Mouse (Mus musculus) embryonic facial prominence, embryonic 11.5 days (tissue): Measurements from ENCODE around the gene Nbea. TPM values are rescaled to one million over a fixed set of nuclear protein-coding genes. Genes with fewer than 3 reads are reported as not detected.

Experiments used
- ATAC-seq: fragments of 200-750 bp; cut with Nextera tagmentation; replicated peaks from 2 replicates; pipeline ENCODE4 v1.8.0; 2017; ENCODE audit warnings: low read depth; ENCODE audit not compliant: insufficient number of reproducible peaks, low FRiP score, low TSS enrichment
- DNase-seq: peaks from one replicate; pipeline ENCODE4 v3.0.0-alpha.2; 2015; ENCODE audit warnings: low spot score
- H3K27ac ChIP-seq: fragments of 300-500 bp; sonication (generic); replicated peaks from 2 replicates; pipeline ENCODE4 v1.5.1; 2014; ENCODE audit warnings: mild to moderate bottlenecking, low read depth, low read length, control low read depth
- H3K27me3 ChIP-seq: fragments of 300-500 bp; sonication (generic); 2 replicates; pipeline ENCODE4 v1.6.1; 2014; ENCODE audit warnings: mild to moderate bottlenecking, low read length, moderate library complexity, mixed read lengths; ENCODE audit not compliant: control insufficient read depth, insufficient read depth
- H3K36me3 ChIP-seq: fragments of 300-500 bp; sonication (generic); replicated peaks from 2 replicates; pipeline ENCODE4 v1.6.1; 2014; ENCODE audit warnings: low read depth, mild to moderate bottlenecking, low read length, moderate library complexity, mixed read lengths; ENCODE audit not compliant: control insufficient read depth, insufficient read depth
- H3K4me1 ChIP-seq: fragments of 300-500 bp; sonication (generic); 2 replicates; pipeline ENCODE4 v1.6.1; 2014; ENCODE audit warnings: low read length, mixed read lengths; ENCODE audit not compliant: control insufficient read depth, insufficient read depth
- H3K4me2 ChIP-seq: fragments of 300-500 bp; sonication (generic); 2 replicates; pipeline ENCODE4 v1.6.1; 2014; ENCODE audit warnings: low read depth, mild to moderate bottlenecking, control low read depth, low read length, moderate library complexity
- H3K4me3 ChIP-seq: fragments of 300-500 bp; sonication (generic); 2 replicates; pipeline ENCODE4 v1.5.1; 2014; ENCODE audit warnings: low read depth, low read length, control low read depth
- H3K9ac ChIP-seq: fragments of 300-500 bp; sonication (generic); replicated peaks from 2 replicates; pipeline ENCODE4 v1.6.1; 2014; ENCODE audit warnings: mild to moderate bottlenecking, control low read depth, low read length
- H3K9me3 ChIP-seq: fragments of 300-500 bp; sonication (generic); replicated peaks from 2 replicates; pipeline ENCODE4 v1.6.1; 2016; ENCODE audit warnings: mild to moderate bottlenecking, low read length, inconsistent platforms, mixed read lengths; ENCODE audit not compliant: control insufficient read depth
- WGBS: fragments of 180-500 bp; shearing (Covaris S2); extraction: QIAGEN DNeasy Blood & Tissue Kit; methylation state at CpG from one replicate; pipeline ENCODE4 v1.1.7; 2014; 5-methylcytosine and 5-hydroxymethylcytosine counted together
- polyA plus RNA-seq: library from polyadenylated mRNA; unstranded; fragments of >200 nt; fragmentation: Nextera tagmentation; extraction: Ambion mirVana; gene quantifications from 2 replicates; pipeline ENCODE4 v1.2.1, GENCODE M21; 2014

Gene Nbea
- polyA plus RNA-seq, 1 experiment from 2014 or later, result 22.6 TPM

DNA sequence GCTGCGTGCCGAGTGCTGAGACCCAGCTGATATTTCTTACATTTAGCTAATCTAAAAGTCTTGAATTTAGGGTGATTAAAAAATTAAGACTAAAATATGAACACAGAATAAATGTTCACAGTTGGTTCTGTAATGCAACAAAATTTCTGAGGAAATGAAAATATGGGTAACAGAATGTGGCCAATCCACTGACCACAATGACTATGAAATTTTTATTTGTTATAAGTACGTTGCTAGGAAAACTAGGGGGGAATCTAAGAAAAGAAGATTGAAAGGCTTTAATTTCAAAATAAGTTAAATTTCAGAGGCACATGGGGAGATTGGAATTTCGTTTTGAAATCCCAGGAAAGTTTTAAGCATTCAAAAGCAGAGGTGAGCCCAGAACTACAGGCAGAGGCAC, 392.9 kb downstream of the Nbea start:
- Histone ChIP-seq H3K27me3 (no peaks in the 10 kb centered on the region), H3K4me1 (no peaks in the 10 kb centered on the region; the same call in 1 of the 2 replicates), H3K4me3 (no peak overlapping the region), H3K4me2 (no peak overlapping the region), H3K27ac (no peak overlapping the region), H3K9me3 (no peaks in the 10 kb centered on the region), H3K36me3 (no peaks in the 10 kb centered on the region), H3K9ac (no peak overlapping the region)
- no peak for ATAC-seq
- WGBS, result 76% methylated on average over 4 of the region's 4 CpGs
- DNase-seq, result no peak

DNA sequence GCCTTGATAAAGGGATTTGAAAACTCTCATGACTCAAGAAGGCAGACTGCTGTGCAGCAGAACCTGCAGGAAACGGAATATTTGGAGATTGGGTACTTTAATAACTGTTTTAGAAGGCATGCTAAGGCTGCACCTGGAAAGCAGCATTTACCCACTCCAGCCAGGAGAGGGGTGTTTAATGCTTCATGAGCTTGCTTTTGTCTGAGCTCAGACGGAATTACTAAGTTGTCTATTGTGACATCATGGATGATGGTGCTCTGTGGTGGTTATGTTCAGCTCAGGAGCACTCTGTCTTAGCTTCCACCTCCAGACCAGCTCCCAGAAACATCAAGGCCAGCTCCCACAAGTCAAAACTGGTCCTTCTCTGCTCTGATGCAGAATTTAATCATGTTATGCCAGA, 393.6 kb downstream of the Nbea start:
- no peaks in the 10 kb centered on the region for H3K9me3 ChIP-seq
- H3K36me3 ChIP-seq, result no peaks in the 10 kb centered on the region
- 44% methylated on average over 2 of the region's 2 CpGs for WGBS
- no peaks in the 10 kb centered on the region; the same call in 1 of the 2 replicates for H3K4me1 ChIP-seq
- H3K27ac ChIP-seq, result no peak overlapping the region
- H3K9ac ChIP-seq, result no peak overlapping the region
- H3K27me3 ChIP-seq, result no peaks in the 10 kb centered on the region
- H3K4me3 ChIP-seq, result no peak overlapping the region
- no peak for DNase-seq
- no peak overlapping the region for H3K4me2 ChIP-seq
- ATAC-seq, result no peak; the same call in 1 of the 2 replicates

DNA sequence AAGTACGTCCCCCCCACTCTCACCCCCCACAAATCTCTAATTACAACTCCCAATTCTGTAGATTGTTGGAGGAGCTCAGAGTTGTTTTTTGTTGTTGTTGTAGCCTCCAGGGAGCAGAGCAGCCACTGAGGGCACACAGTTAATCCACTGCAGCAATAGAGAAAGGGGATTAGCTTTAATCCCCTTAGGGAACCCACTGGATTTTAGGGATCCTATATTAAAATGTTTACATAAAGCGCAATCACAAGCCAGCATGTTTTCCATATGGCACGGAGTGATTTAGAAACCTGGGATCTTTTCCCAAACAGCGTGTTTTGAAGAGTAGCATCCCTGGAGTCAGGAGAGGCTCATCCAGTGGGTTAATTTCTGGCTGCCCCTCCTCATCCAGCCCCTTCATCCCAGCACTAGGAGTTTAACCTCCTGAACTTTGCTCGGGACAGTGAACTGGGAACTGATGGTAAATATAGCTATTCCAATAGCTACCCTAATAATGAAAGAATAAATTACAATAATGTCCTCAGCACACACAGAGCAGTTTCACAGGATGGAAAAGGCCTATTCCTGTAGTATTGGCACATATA, 394.8 kb downstream of the Nbea start:
- Histone ChIP-seq H3K4me1 (no peaks in the 10 kb centered on the region), H3K27ac (no peak overlapping the region), H3K36me3 (no peaks in the 10 kb centered on the region), H3K4me2 (no peak overlapping the region), H3K9ac (no peak overlapping the region), H3K4me3 (no peak overlapping the region), H3K27me3 (no peaks in the 10 kb centered on the region), H3K9me3 (no peaks in the 10 kb centered on the region)
- ATAC-seq, result no peak
- WGBS, result 12% methylated on average over 5 of the region's 5 CpGs
- peak; percentile 25 for DNase-seq

DNA sequence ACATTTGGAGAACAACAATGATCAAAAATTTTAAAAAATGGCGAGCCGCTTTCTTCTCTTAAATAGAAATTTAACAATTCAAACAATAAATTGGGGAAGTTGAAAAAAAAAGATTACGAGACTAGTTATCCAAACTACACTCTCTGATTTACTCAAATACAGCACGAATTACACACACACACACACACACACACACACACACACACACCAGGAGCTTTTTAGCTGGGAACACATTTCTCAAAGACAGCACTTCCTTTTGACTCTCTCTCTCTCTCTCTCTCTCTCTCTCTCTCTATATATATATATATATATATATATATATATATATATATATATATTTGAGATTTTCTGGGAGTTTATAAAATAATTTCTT, 395.3 kb downstream of the Nbea start:
- DNase-seq (no peak), ATAC-seq (no peak)
- H3K27me3 ChIP-seq, result no peaks in the 10 kb centered on the region
- H3K4me1 ChIP-seq, result no peaks in the 10 kb centered on the region
- H3K9me3 ChIP-seq, result no peaks in the 10 kb centered on the region
- peak overlapping the region; percentile 66; the same call in 1 of the 2 replicates for H3K4me2 ChIP-seq
- H3K9ac ChIP-seq, result no peak overlapping the region
- H3K27ac ChIP-seq, result no peak overlapping the region
- 10% methylated on average over 4 of the region's 4 CpGs for WGBS
- H3K4me3 ChIP-seq, result no peak overlapping the region
- no peaks in the 10 kb centered on the region for H3K36me3 ChIP-seq

DNA sequence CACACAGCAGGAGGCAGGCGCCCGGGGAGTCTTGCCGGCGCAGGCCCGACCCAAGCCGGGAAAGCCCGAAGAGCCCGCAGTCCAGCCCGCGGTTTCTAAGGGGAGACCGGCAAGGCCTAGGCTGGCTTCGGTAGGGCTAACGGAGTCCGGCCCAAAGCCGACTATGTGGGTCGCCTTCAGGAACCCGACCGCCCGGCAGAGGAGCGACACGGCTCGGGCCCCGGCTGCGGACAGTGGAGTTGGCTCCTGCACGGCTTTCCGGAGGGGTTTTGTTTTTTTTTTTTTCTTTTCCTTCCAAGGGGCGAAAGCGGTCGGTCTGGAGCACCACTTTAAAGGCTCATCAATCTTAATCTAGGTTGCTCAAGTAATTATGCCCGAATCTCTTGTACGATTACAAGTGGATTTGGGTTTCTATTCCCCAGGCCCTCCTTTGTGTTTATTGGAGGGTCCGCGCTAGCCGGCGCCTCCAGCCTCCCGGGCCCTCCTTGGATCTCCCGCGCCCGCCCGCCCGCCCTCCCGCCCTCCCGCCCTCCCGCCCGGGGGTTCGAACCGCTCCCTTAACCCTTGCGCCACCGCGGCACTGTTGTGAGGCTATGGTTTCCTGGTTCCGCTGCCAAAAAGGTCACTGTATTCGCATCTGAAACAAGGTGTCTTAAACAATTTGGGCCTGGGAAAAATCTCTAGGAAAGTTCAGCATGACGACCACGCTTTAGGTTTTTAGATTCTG, 395.9 kb downstream of the Nbea start:
- Histone ChIP-seq H3K4me2 (peak overlapping the region; percentile 66), H3K9me3 (no peaks in the 10 kb centered on the region), H3K4me3 (peak overlapping the region; percentile 44), H3K27ac (peak overlapping the region; percentile 97), H3K36me3 (no peaks in the 10 kb centered on the region), H3K9ac (peak overlapping the region; percentile 83), H3K27me3 (no peaks in the 10 kb centered on the region), H3K4me1 (no peaks in the 10 kb centered on the region)
- peak; percentile 77 for DNase-seq
- WGBS, result under 1% methylated on average over 50 of the region's 54 CpGs
- ATAC-seq, result peak; percentile 51

DNA sequence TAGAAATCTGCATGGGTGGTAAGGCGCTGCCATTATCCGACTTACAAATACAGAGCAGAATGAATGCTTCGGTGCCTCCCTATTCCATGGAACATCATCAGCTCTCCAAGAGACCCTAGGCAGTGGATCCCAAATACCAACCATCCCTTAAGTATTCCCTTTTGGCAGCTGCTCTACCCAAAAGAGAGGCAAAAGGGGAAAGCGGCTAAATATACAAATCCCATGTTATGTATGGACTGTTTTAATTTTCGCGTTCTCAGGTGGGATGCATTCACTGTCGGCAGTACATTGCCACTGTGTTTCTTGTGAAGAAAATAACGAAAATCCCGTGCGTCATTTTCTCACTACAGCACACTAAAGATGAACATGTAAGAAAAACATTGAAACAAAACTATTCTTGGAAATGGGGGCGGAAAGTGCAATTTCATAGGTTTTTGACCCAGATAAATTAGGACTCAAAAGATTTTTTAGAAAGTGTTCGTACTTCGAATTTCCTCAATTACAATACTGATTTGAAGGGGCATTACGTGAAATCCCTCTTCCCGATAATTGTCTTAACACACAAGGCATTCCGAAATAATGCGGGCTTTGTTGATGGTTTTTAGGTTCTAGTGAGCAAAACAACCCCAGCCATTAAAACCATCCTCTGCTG, 396.5 kb downstream of the Nbea start:
- no peaks in the 10 kb centered on the region for H3K36me3 ChIP-seq
- WGBS, result 3% methylated on average over 17 of the region's 17 CpGs
- DNase-seq (peak; percentile 51), ATAC-seq (no peak)
- H3K4me1 ChIP-seq, result no peaks in the 10 kb centered on the region
- H3K9me3 ChIP-seq, result no peaks in the 10 kb centered on the region
- peak overlapping the region; percentile 83 for H3K9ac ChIP-seq
- H3K4me3 ChIP-seq, result peak overlapping the region; percentile 44
- no peaks in the 10 kb centered on the region for H3K27me3 ChIP-seq
- H3K4me2 ChIP-seq, result peak overlapping the region; percentile 66
- peak overlapping the region; percentile 97 for H3K27ac ChIP-seq

DNA sequence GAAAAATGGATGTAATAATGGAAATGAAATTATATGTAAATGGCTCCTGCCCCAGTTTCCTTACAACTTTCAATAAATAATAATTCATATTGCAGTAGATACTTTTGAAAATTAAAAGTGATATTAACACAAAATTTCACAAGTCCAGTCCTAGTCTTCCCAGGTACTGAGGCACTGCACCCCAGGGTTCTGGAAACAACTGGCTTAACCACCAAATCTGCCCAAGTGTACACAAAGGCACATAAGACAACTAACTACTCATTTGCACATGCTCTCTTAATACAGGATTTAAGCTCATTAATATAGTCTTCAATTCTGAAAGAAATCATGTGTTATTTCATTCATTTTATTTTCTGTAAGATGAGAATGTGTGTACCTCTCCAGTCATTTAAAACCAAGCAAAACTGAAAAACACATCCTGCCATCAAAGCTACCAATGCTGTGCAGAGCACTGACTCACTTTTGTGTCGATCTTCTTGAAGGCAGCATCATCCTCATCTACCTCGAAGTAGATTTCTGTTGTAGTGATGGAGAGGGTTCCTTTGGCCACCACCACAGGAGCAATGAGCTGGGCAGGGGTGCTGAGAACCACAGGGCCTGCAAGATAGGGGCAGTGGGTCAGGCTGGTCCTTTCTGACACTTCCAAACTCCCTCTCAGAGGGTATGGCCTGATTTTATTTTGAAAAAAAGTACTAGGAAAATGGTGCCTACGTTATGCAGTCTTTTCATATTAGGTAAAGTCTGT, 397.3 kb downstream of the Nbea start:
- Histone ChIP-seq H3K9me3 (no peaks in the 10 kb centered on the region), H3K4me1 (no peaks in the 10 kb centered on the region), H3K36me3 (no peaks in the 10 kb centered on the region), H3K27ac (peak overlapping the region; percentile 97), H3K9ac (peak overlapping the region; percentile 58), H3K4me3 (peak overlapping the region; percentile 44), H3K4me2 (peak overlapping the region; percentile 52), H3K27me3 (peaks cover 2% of the 10 kb centered on the region; the same call in 1 of the 2 replicates)
- ATAC-seq (no peak), DNase-seq (no peak)
- WGBS, result 8% methylated on average over 3 of the region's 3 CpGs
